Comparison of ENCODE assay signal across 25 mouse cellular contexts in the genomic region with DNA sequence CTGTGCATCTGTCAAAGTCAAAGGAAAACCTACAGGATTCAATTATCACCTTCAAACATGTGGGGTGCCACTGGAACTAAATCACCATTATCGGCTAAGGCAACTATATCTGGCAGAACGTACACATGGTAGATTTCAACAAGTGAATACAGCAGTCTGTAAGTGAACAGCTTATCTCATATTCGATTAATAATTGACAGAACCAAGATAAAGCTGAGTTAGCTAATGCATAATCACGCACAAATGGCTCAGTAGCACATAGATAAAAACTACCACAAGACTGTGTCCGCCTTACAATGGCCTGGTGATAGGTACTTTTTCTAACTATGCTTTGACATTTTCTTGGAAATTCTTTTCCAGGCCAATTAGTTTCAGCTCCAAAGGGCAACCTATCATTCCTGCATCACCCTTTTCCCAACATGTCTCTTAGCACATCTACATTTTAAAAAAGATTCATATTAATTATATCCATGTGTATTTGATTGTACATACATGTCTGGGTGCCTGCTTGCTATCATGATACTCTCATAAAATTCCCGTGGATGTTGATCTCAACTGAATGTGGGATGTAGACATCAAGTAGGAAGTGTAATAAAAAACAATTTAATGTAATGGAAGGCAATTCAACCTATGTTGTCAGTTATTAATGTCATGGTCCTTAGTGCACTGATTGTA.
A peak's percentile ranks its signal among the peaks of the same experiment; 100 is the strongest.
DNase-seq lines count a peak whose midpoint lies in the region; ATAC-seq and TF ChIP-seq lines count a peak whose summit lies in the region.
"Had no signal": no experiment of that assay in that cellular context is flagged by ENCODE, and none has a peak within 500 bp of the region (broad histone marks: within the 10 kb centered on the region; RNA-seq: fewer than 3 reads in every experiment).

No protein-coding gene starts in this region.

- H3K27ac ChIP-seq in heart, embryonic 10.5 days: no peak overlapping the region
- no peak overlapping the region for H3K27ac ChIP-seq in liver, postnatal 0 days (ENCODE audit: low read depth)
- H3K27ac ChIP-seq in stomach, embryonic 14.5 days (ENCODE audit: low read length): no peak overlapping the region
- no peak overlapping the region for H3K27ac ChIP-seq in stomach, postnatal 0 days (replicated peaks)
- no peak overlapping the region for H3K27ac ChIP-seq in midbrain, embryonic 11.5 days (ENCODE audit: low read depth, low read length)
- H3K27ac ChIP-seq in hindbrain, embryonic 14.5 days: no peak overlapping the region
- H3K27ac ChIP-seq: forebrain, embryonic 10.5 days; forebrain, embryonic 13.5 days; gastrocnemius, adult 2 months; heart, embryonic 13.5 days; hindbrain, embryonic 12.5 days had no signal

- no peak overlapping the region for H3K4me3 ChIP-seq in heart, embryonic 10.5 days
- H3K4me3 ChIP-seq in liver, postnatal 0 days (ENCODE audit: low read depth, low read length): no peak overlapping the region
- no peak overlapping the region for H3K4me3 ChIP-seq in stomach, embryonic 14.5 days (ENCODE audit: low read depth, low read length)
- H3K4me3 ChIP-seq in stomach, postnatal 0 days (ENCODE audit: low read depth, low read length): no peak overlapping the region
- H3K4me3 ChIP-seq in midbrain, embryonic 11.5 days (ENCODE audit: low read depth, low read length): no peak overlapping the region
- no peak overlapping the region for H3K4me3 ChIP-seq in hindbrain, embryonic 14.5 days (replicated peaks; ENCODE audit: low read length)
- H3K4me3 ChIP-seq: forebrain, embryonic 10.5 days; forebrain, embryonic 13.5 days; gastrocnemius, adult 2 months; heart, embryonic 13.5 days; hindbrain, embryonic 12.5 days had no signal

- H3K4me2 ChIP-seq in liver, postnatal 0 days (ENCODE audit: low read depth, low read length): no peak overlapping the region
- H3K4me2 ChIP-seq in stomach, embryonic 14.5 days (replicated peaks; ENCODE audit: low read depth, low read length): no peak overlapping the region
- H3K4me2 ChIP-seq in stomach, postnatal 0 days (replicated peaks; ENCODE audit: low read depth): no peak overlapping the region
- no peak overlapping the region for H3K4me2 ChIP-seq in midbrain, embryonic 11.5 days
- H3K4me2 ChIP-seq in hindbrain, embryonic 14.5 days (replicated peaks): no peak overlapping the region
- H3K4me2 ChIP-seq: forebrain, embryonic 13.5 days; heart, embryonic 13.5 days; hindbrain, embryonic 12.5 days had no signal

- H3K27me3 ChIP-seq in heart, embryonic 10.5 days (ENCODE audit: insufficient read depth, poor library complexity, severe bottlenecking): no peaks in the 10 kb centered on the region
- H3K27me3 ChIP-seq in liver, postnatal 0 days (ENCODE audit: insufficient read depth, low read length): no peaks in the 10 kb centered on the region
- no peaks in the 10 kb centered on the region for H3K27me3 ChIP-seq in stomach, embryonic 14.5 days (ENCODE audit: control insufficient read depth, insufficient read depth, low read length)
- no peaks in the 10 kb centered on the region for H3K27me3 ChIP-seq in stomach, postnatal 0 days (ENCODE audit: control insufficient read depth, insufficient read depth, low read length)
- no peaks in the 10 kb centered on the region for H3K27me3 ChIP-seq in midbrain, embryonic 11.5 days (ENCODE audit: control insufficient read depth, insufficient read depth, low read length)
- H3K27me3 ChIP-seq in hindbrain, embryonic 14.5 days (ENCODE audit: control insufficient read depth, insufficient read depth, low read length): no peaks in the 10 kb centered on the region
- H3K27me3 ChIP-seq: forebrain, embryonic 13.5 days; heart, embryonic 13.5 days; hindbrain, embryonic 12.5 days had no signal

- H3K9me3 ChIP-seq in heart, embryonic 10.5 days: no peaks in the 10 kb centered on the region
- H3K9me3 ChIP-seq in liver, postnatal 0 days (ENCODE audit: low read length): no peaks in the 10 kb centered on the region
- H3K9me3 ChIP-seq in stomach, embryonic 14.5 days (ENCODE audit: control insufficient read depth, low read depth, low read length): no peaks in the 10 kb centered on the region
- no peaks in the 10 kb centered on the region for H3K9me3 ChIP-seq in stomach, postnatal 0 days (ENCODE audit: control insufficient read depth, low read length)
- no peaks in the 10 kb centered on the region for H3K9me3 ChIP-seq in midbrain, embryonic 11.5 days (ENCODE audit: control insufficient read depth, low read length)
- no peaks in the 10 kb centered on the region for H3K9me3 ChIP-seq in hindbrain, embryonic 14.5 days (ENCODE audit: control insufficient read depth, low read length)
- H3K9me3 ChIP-seq: forebrain, embryonic 10.5 days; forebrain, embryonic 13.5 days; heart, embryonic 13.5 days; hindbrain, embryonic 12.5 days had no signal

- peak; percentile 67 for ATAC-seq in liver, postnatal 0 days
- ATAC-seq in stomach, embryonic 14.5 days (ENCODE audit: insufficient number of reproducible peaks, insufficient read depth, low FRiP score, low read depth): peak; percentile 91
- peak; percentile 95 for ATAC-seq in stomach, postnatal 0 days (ENCODE audit: low FRiP score, low TSS enrichment)
- no peak for ATAC-seq in midbrain, embryonic 11.5 days (ENCODE audit: low FRiP score)
- no peak for ATAC-seq in hindbrain, embryonic 14.5 days (ENCODE audit: low FRiP score)
- ATAC-seq: activated CD4-positive, CD25-positive, alpha-beta regulatory T cell, adult 4 months; forebrain, embryonic 13.5 days; forebrain, postnatal 0 days; hindbrain, embryonic 16.5 days had no signal

- no peaks in the 10 kb centered on the region for H3K36me3 ChIP-seq in heart, embryonic 10.5 days
- H3K36me3 ChIP-seq in liver, postnatal 0 days (replicated peaks; ENCODE audit: insufficient read depth, low read length): no peaks in the 10 kb centered on the region
- H3K36me3 ChIP-seq in stomach, embryonic 14.5 days (ENCODE audit: control insufficient read depth, insufficient read depth, low read length): no peaks in the 10 kb centered on the region
- no peaks in the 10 kb centered on the region for H3K36me3 ChIP-seq in stomach, postnatal 0 days (ENCODE audit: control insufficient read depth, insufficient read depth, low read length)
- no peaks in the 10 kb centered on the region for H3K36me3 ChIP-seq in midbrain, embryonic 11.5 days (ENCODE audit: control insufficient read depth, insufficient read depth, low read length)
- no peaks in the 10 kb centered on the region for H3K36me3 ChIP-seq in hindbrain, embryonic 14.5 days (replicated peaks; ENCODE audit: control insufficient read depth, insufficient read depth)
- H3K36me3 ChIP-seq: forebrain, embryonic 10.5 days; heart, embryonic 13.5 days; hindbrain, embryonic 12.5 days had no signal

- DNase-seq in heart, adult 11 months: peak; percentile 4
- no peak for DNase-seq in heart, embryonic 10.5 days (ENCODE audit: low spot score)
- no peak for DNase-seq in liver, postnatal 0 days
- DNase-seq in liver: no peak
- DNase-seq in stomach, postnatal 0 days (ENCODE audit: low spot score): no peak
- no peak for DNase-seq in midbrain, embryonic 11.5 days (ENCODE audit: low spot score, missing footprints)
- no peak for DNase-seq in hindbrain, embryonic 14.5 days (ENCODE audit: low spot score)
- DNase-seq: adrenal gland, adult 8-10 months; adrenal gland, postnatal 25 days; cerebellum, adult 18-20 months; cerebellum, adult 9-10 months; cerebellum, postnatal 14 days; forebrain, postnatal 0 days; gastrocnemius, adult 2 months; gastrocnemius, postnatal 14 days; heart, adult 18-20 months; heart, postnatal 14 days; heart, postnatal 4 days had no signal

- no peak for TF ChIP-seq CTCF in liver, postnatal 0 days (IDR thresholded peaks at IDR 0.05; ENCODE audit: low read depth)
- no peak for TF ChIP-seq CTCF in stomach, postnatal 0 days (IDR thresholded peaks at IDR 0.05; ENCODE audit: low read depth)

- no peaks in the 10 kb centered on the region for H3K4me1 ChIP-seq in heart, embryonic 10.5 days
- H3K4me1 ChIP-seq in liver, postnatal 0 days (ENCODE audit: insufficient read depth): no peaks in the 10 kb centered on the region
- H3K4me1 ChIP-seq in stomach, embryonic 14.5 days (ENCODE audit: control insufficient read depth, insufficient read depth, low read length): peaks cover 3% of the 10 kb centered on the region; the same call in 1 of the 2 replicates
- H3K4me1 ChIP-seq in stomach, postnatal 0 days (replicated peaks; ENCODE audit: control insufficient read depth, insufficient read depth): no peaks in the 10 kb centered on the region
- H3K4me1 ChIP-seq in midbrain, embryonic 11.5 days (ENCODE audit: control insufficient read depth, insufficient read depth, low read length): no peaks in the 10 kb centered on the region
- no peaks in the 10 kb centered on the region for H3K4me1 ChIP-seq in hindbrain, embryonic 14.5 days (replicated peaks; ENCODE audit: control insufficient read depth, insufficient read depth, low read length)
- H3K4me1 ChIP-seq: forebrain, embryonic 10.5 days; forebrain, embryonic 13.5 days; heart, embryonic 13.5 days; hindbrain, embryonic 12.5 days had no signal

- WGBS in heart, embryonic 10.5 days: 62% methylated on average over 6 of the region's 6 CpGs
- WGBS in liver, postnatal 0 days (ENCODE audit: insufficient replicate concordance): 52% methylated on average over 6 of the region's 6 CpGs
- 57% methylated on average over 6 of the region's 6 CpGs for WGBS in stomach, embryonic 14.5 days
- 55% methylated on average over 6 of the region's 6 CpGs for WGBS in stomach, postnatal 0 days
- 89% methylated on average over 6 of the region's 6 CpGs for WGBS in midbrain, embryonic 11.5 days
- 86% methylated on average over 6 of the region's 6 CpGs for WGBS in hindbrain, embryonic 14.5 days

- no peak overlapping the region for H3K9ac ChIP-seq in liver, postnatal 0 days (replicated peaks)
- H3K9ac ChIP-seq in stomach, embryonic 14.5 days (replicated peaks; ENCODE audit: low read depth, low read length): no peak overlapping the region
- no peak overlapping the region for H3K9ac ChIP-seq in stomach, postnatal 0 days (ENCODE audit: low read length)
- no peak overlapping the region for H3K9ac ChIP-seq in midbrain, embryonic 11.5 days (ENCODE audit: low read length)
- H3K9ac ChIP-seq in hindbrain, embryonic 14.5 days: no peak overlapping the region
- H3K9ac ChIP-seq: forebrain, embryonic 13.5 days; forebrain, postnatal 0 days; heart, embryonic 13.5 days; hindbrain, embryonic 12.5 days had no signal

- no peak for TF ChIP-seq EP300 in liver, postnatal 0 days (IDR thresholded peaks at IDR 0.05; ENCODE audit: low read depth)
- no peak for TF ChIP-seq EP300 in stomach, postnatal 0 days (optimal IDR thresholded peaks at IDR 0.05)

Comparison
In these comparisons a context has a peak if more than half of its experiments do, and no peak if none do; other contexts are left out.
1. ATAC-seq: peak in liver, postnatal 0 days (single experiment), stomach, embryonic 14.5 days (single experiment) and stomach, postnatal 0 days (single experiment); none in midbrain, embryonic 11.5 days (single experiment) and hindbrain, embryonic 14.5 days (single experiment).